Mouse (Mus musculus): ENCODE data around the gene Gm10100.
"Not testable (repeated sequence)": the region's sequence is repeated elsewhere in the genome, so short reads cannot be mapped to it uniquely, and the experiment has no call there.

Gene Gm10100

GRCm38 (mm10) chr10:77726186-77726585 is at the start of gene Gm10100:
Gene Gm10100, plus strand, starts transcription at chr10:77726486.
- in situ Hi-C loops (cut with MboI, MseI): no loop called here

- in situ Hi-C loops (cut with MboI, MseI): no loop called here
Measured at GRCm38 (mm10) chr10:77677562-77677961, 48.7 kb upstream of the Gm10100 start.

- in situ Hi-C loops (cut with MboI, MseI): no loop called here
Measured at GRCm38 (mm10) chr10:77682994-77683393, 43.3 kb upstream of the Gm10100 start.

GRCm38 (mm10) chr10:77684181-77684580 is 42.1 kb upstream of the Gm10100 start:
- in situ Hi-C loops (cut with MboI, MseI): no loop called here

- in situ Hi-C loops (cut with MboI, MseI): no loop called here
Measured at GRCm38 (mm10) chr10:77685895-77686664, 40.2 kb upstream of the Gm10100 start, which contains the start of gene Tspear. Gene Tspear, plus strand, starts transcription at chr10:77686569.

GRCm38 (mm10) chr10:77687021-77687420 is 39.3 kb upstream of the Gm10100 start:
- in situ Hi-C loops (cut with MboI, MseI): no loop called here

- in situ Hi-C loops (cut with MboI, MseI): not testable (repeated sequence)
Measured at GRCm38 (mm10) chr10:77690356-77690807, 35.9 kb upstream of the Gm10100 start, which contains the start of gene Gm19402. Gene Gm19402, minus strand, starts transcription at chr10:77690757.

- in situ Hi-C loops (cut with MboI, MseI): no loop called here
Measured at GRCm38 (mm10) chr10:77697133-77697532, 29.2 kb upstream of the Gm10100 start, which contains the start of gene Gm9508. Gene Gm9508, minus strand, starts transcription at chr10:77697233.

GRCm38 (mm10) chr10:77706326-77706725 is 20.0 kb upstream of the Gm10100 start, which contains the start of gene Gm10272:
Gene Gm10272, plus strand, starts transcription at chr10:77706626.
- in situ Hi-C loops (cut with MboI, MseI): no loop called here

GRCm38 (mm10) chr10:77709831-77710230 is 16.5 kb upstream of the Gm10100 start:
- in situ Hi-C loops (cut with MboI, MseI): loop anchor here (5.0 kb wide), 1 partner anchor 38 kb away; no protein-coding TSS in a partner anchor

GRCm38 (mm10) chr10:77711157-77711556 is 15.1 kb upstream of the Gm10100 start, which contains the start of gene Gm10024:
Gene Gm10024, plus strand, starts transcription at chr10:77711457.
- in situ Hi-C loops (cut with MboI, MseI): loop anchor here (5.0 kb wide), 1 partner anchor 39 kb away; no protein-coding TSS in a partner anchor

- in situ Hi-C loops (cut with MboI, MseI): loop anchor here (5.0 kb wide), 1 partner anchor 41 kb away; no protein-coding TSS in a partner anchor
Measured at GRCm38 (mm10) chr10:77713734-77714133, 12.6 kb upstream of the Gm10100 start.

- in situ Hi-C loops (cut with MboI, MseI): no loop called here
Measured at GRCm38 (mm10) chr10:77715507-77715906, 10.8 kb upstream of the Gm10100 start, which contains the start of gene Gm10142. Gene Gm10142, plus strand, starts transcription at chr10:77715807.

GRCm38 (mm10) chr10:77720299-77720698 is 6.0 kb upstream of the Gm10100 start, which contains the start of gene Krtap12-1:
Gene Krtap12-1, plus strand, starts transcription at chr10:77720599.
- in situ Hi-C loops (cut with MboI, MseI): not testable (repeated sequence)

- in situ Hi-C loops (cut with MboI, MseI): no loop called here
Measured at GRCm38 (mm10) chr10:77724855-77725254, 1.4 kb upstream of the Gm10100 start.

GRCm38 (mm10) chr10:77728280-77728679 is 2.0 kb downstream of the Gm10100 start:
- in situ Hi-C loops (cut with MboI, MseI): no loop called here

GRCm38 (mm10) chr10:77729241-77729640 is 3.0 kb downstream of the Gm10100 start:
- in situ Hi-C loops (cut with MboI, MseI): no loop called here

- in situ Hi-C loops (cut with MboI, MseI): no loop called here
Measured at GRCm38 (mm10) chr10:77735928-77736327, 9.6 kb downstream of the Gm10100 start.

- in situ Hi-C loops (cut with MboI, MseI): no loop called here
Measured at GRCm38 (mm10) chr10:77738929-77739328, 12.6 kb downstream of the Gm10100 start.

GRCm38 (mm10) chr10:77741924-77742688 is 15.8 kb downstream of the Gm10100 start, which contains the start of gene Gm18596:
Gene Gm18596, minus strand, starts transcription at chr10:77742638.
- in situ Hi-C loops (cut with MboI, MseI): not testable (repeated sequence)

GRCm38 (mm10) chr10:77750686-77751085 is 24.4 kb downstream of the Gm10100 start:
- in situ Hi-C loops (cut with MboI, MseI): loop anchor here (10.0 kb wide), 1 partner anchor 1946 kb away; no protein-coding TSS in a partner anchor
